Mouse (Mus musculus): ENCODE data around the gene Baiap2l1. TPM values are rescaled to one million over a fixed set of nuclear protein-coding genes. Genes with fewer than 3 reads are reported as not detected.

Baiap2l1 gene
- polyA plus RNA-seq, 1 experiment: not detected

- no peak overlapping the region for H3K4me3 ChIP-seq (ENCODE audit: insufficient read depth, low read depth, low read length)
- H3K27ac ChIP-seq (ENCODE audit: insufficient read depth, low read depth, low read length): no peak overlapping the region
- 67% methylated on average over 2 of the region's 2 CpGs for WGBS
- TF ChIP-seq POLR2A (IDR thresholded peaks at IDR 0.05; ENCODE audit: insufficient read depth, low read depth, low read length) (no peak), CTCF (IDR thresholded peaks at IDR 0.05; ENCODE audit: insufficient read depth, low read depth, low read length) (no peak)
- H3K4me1 ChIP-seq (ENCODE audit: control insufficient read depth, insufficient read depth, low read length): no peaks in the 10 kb centered on the region
These were observed 112.3 kb downstream of the Baiap2l1 start for GRCm38 (mm10) chr5:144245592-144245991.

- no peaks in the 10 kb centered on the region for H3K4me1 ChIP-seq (ENCODE audit: control insufficient read depth, insufficient read depth, low read length)
- no peak within 1 kb of the TSS for H3K27ac ChIP-seq (ENCODE audit: insufficient read depth, low read depth, low read length)
- WGBS: 94% methylated on average over 7 of the region's 7 CpGs
- no peak for TF ChIP-seq CTCF (IDR thresholded peaks at IDR 0.05; ENCODE audit: insufficient read depth, low read depth, low read length)
- no peak for TF ChIP-seq POLR2A (IDR thresholded peaks at IDR 0.05; ENCODE audit: insufficient read depth, low read depth, low read length)
- no peak within 1 kb of the TSS for H3K4me3 ChIP-seq (ENCODE audit: insufficient read depth, low read depth, low read length)
These were observed 113.9 kb downstream of the Baiap2l1 start, which contains the start of gene Bri3 for GRCm38 (mm10) chr5:144243901-144244487. Gene Bri3, plus strand, starts transcription at chr5:144244437.

- Histone ChIP-seq H3K4me1 (ENCODE audit: control insufficient read depth, insufficient read depth, low read length) (peaks cover 3% of the 10 kb centered on the region; the same call in 1 of the 2 replicates), H3K4me3 (ENCODE audit: insufficient read depth, low read depth, low read length) (no peak overlapping the region), H3K27ac (ENCODE audit: insufficient read depth, low read depth, low read length) (no peak overlapping the region)
- TF ChIP-seq POLR2A (IDR thresholded peaks at IDR 0.05; ENCODE audit: insufficient read depth, low read depth, low read length) (no peak), CTCF (IDR thresholded peaks at IDR 0.05; ENCODE audit: insufficient read depth, low read depth, low read length) (no peak)
- 89% methylated on average over 1 of the region's 1 CpGs for WGBS
These were observed 118.9 kb downstream of the Baiap2l1 start for GRCm38 (mm10) chr5:144238969-144239368.

GRCm38 (mm10) chr5:144234714-144235113 lies 123.2 kb downstream of the Baiap2l1 start:
- 20% methylated on average over 7 of the region's 7 CpGs for WGBS
- H3K27ac ChIP-seq (ENCODE audit: insufficient read depth, low read depth, low read length): no peak overlapping the region
- no peak overlapping the region for H3K4me3 ChIP-seq (ENCODE audit: insufficient read depth, low read depth, low read length)
- H3K4me1 ChIP-seq (ENCODE audit: control insufficient read depth, insufficient read depth, low read length): peaks cover 5% of the 10 kb centered on the region; the same call in 1 of the 2 replicates
- TF ChIP-seq CTCF (IDR thresholded peaks at IDR 0.05; ENCODE audit: insufficient read depth, low read depth, low read length): no peak
- no peak for TF ChIP-seq POLR2A (IDR thresholded peaks at IDR 0.05; ENCODE audit: insufficient read depth, low read depth, low read length)

GRCm38 (mm10) chr5:144234222-144234621 lies 123.7 kb downstream of the Baiap2l1 start:
- 55% methylated on average over 6 of the region's 6 CpGs for WGBS

GRCm38 (mm10) chr5:144232531-144232930 lies 125.4 kb downstream of the Baiap2l1 start:
- WGBS: 82% methylated on average over 5 of the region's 5 CpGs
- no peak overlapping the region for H3K27ac ChIP-seq (ENCODE audit: insufficient read depth, low read depth, low read length)
- TF ChIP-seq POLR2A (IDR thresholded peaks at IDR 0.05; ENCODE audit: insufficient read depth, low read depth, low read length) (no peak), CTCF (IDR thresholded peaks at IDR 0.05; ENCODE audit: insufficient read depth, low read depth, low read length) (no peak)

More at GRCm38 (mm10) chr5:144234222-144234621, 123.7 kb downstream of the Baiap2l1 start:
- peak overlapping the region; percentile 4; the same call in 1 of the 2 replicates for H3K27ac ChIP-seq (ENCODE audit: insufficient read depth, low read depth, low read length)
- no peak overlapping the region for H3K4me3 ChIP-seq (ENCODE audit: insufficient read depth, low read depth, low read length)
- no peak for TF ChIP-seq CTCF (IDR thresholded peaks at IDR 0.05; ENCODE audit: insufficient read depth, low read depth, low read length)
- no peak for TF ChIP-seq POLR2A (IDR thresholded peaks at IDR 0.05; ENCODE audit: insufficient read depth, low read depth, low read length)
- peaks cover 5% of the 10 kb centered on the region; the same call in 1 of the 2 replicates for H3K4me1 ChIP-seq (ENCODE audit: control insufficient read depth, insufficient read depth, low read length)

GRCm38 (mm10) chr5:144231410-144231809 lies 126.5 kb downstream of the Baiap2l1 start:
- TF ChIP-seq CTCF (IDR thresholded peaks at IDR 0.05; ENCODE audit: insufficient read depth, low read depth, low read length) (no peak), POLR2A (IDR thresholded peaks at IDR 0.05; ENCODE audit: insufficient read depth, low read depth, low read length) (no peak)
- no peak overlapping the region for H3K4me3 ChIP-seq (ENCODE audit: insufficient read depth, low read depth, low read length)
- 63% methylated on average over 1 of the region's 1 CpGs for WGBS

More at GRCm38 (mm10) chr5:144232531-144232930, 125.4 kb downstream of the Baiap2l1 start:
- Histone ChIP-seq H3K4me1 (ENCODE audit: control insufficient read depth, insufficient read depth, low read length) (peaks cover 5% of the 10 kb centered on the region; the same call in 1 of the 2 replicates), H3K4me3 (ENCODE audit: insufficient read depth, low read depth, low read length) (no peak overlapping the region)

GRCm38 (mm10) chr5:144230216-144230615 lies 127.7 kb downstream of the Baiap2l1 start:
- WGBS: 87% methylated on average over 7 of the region's 7 CpGs

More at GRCm38 (mm10) chr5:144231410-144231809, 126.5 kb downstream of the Baiap2l1 start:
- H3K27ac ChIP-seq (ENCODE audit: insufficient read depth, low read depth, low read length): no peak overlapping the region
- H3K4me1 ChIP-seq (ENCODE audit: control insufficient read depth, insufficient read depth, low read length): peaks cover 5% of the 10 kb centered on the region; the same call in 1 of the 2 replicates

GRCm38 (mm10) chr5:144226220-144226619 lies 131.7 kb downstream of the Baiap2l1 start:
- no peak overlapping the region for H3K4me3 ChIP-seq (ENCODE audit: insufficient read depth, low read depth, low read length)
- TF ChIP-seq CTCF (IDR thresholded peaks at IDR 0.05; ENCODE audit: insufficient read depth, low read depth, low read length): no peak
- TF ChIP-seq POLR2A (IDR thresholded peaks at IDR 0.05; ENCODE audit: insufficient read depth, low read depth, low read length): no peak
- H3K4me1 ChIP-seq (ENCODE audit: control insufficient read depth, insufficient read depth, low read length): peaks cover 9% of the 10 kb centered on the region
- WGBS: 40% methylated on average over 11 of the region's 11 CpGs
- no peak overlapping the region for H3K27ac ChIP-seq (ENCODE audit: insufficient read depth, low read depth, low read length)

More at GRCm38 (mm10) chr5:144230216-144230615, 127.7 kb downstream of the Baiap2l1 start:
- Histone ChIP-seq H3K27ac (ENCODE audit: insufficient read depth, low read depth, low read length) (no peak overlapping the region), H3K4me3 (ENCODE audit: insufficient read depth, low read depth, low read length) (no peak overlapping the region), H3K4me1 (ENCODE audit: control insufficient read depth, insufficient read depth, low read length) (peaks cover 5% of the 10 kb centered on the region; the same call in 1 of the 2 replicates)
- no peak for TF ChIP-seq CTCF (IDR thresholded peaks at IDR 0.05; ENCODE audit: insufficient read depth, low read depth, low read length)
- TF ChIP-seq POLR2A (IDR thresholded peaks at IDR 0.05; ENCODE audit: insufficient read depth, low read depth, low read length): no peak

Measured in olfactory bulb, adult 2 months (tissue).